Mouse (Mus musculus) erythroblast, embryonic 14.5 days (primary cell): ENCODE results near the gene Cldn6. TPM values are rescaled to one million over a fixed set of nuclear protein-coding genes. Genes with fewer than 3 reads are reported as not detected.

Source experiments
- H3K27me3 ChIP-seq: 2 replicates; pipeline ENCODE4 v1.6.1; 2012; ENCODE audit warnings: inconsistent platforms; ENCODE audit not compliant: control insufficient read depth
- H3K36me3 ChIP-seq: 2 replicates; pipeline ENCODE4 v1.6.1; 2012; ENCODE audit warnings: mild to moderate bottlenecking, inconsistent platforms; ENCODE audit not compliant: control insufficient read depth
- H3K4me1 ChIP-seq: 2 replicates; pipeline ENCODE4 v1.6.1; 2012; ENCODE audit warnings: inconsistent platforms; ENCODE audit not compliant: control insufficient read depth
- H3K4me3 ChIP-seq: replicated peaks from 2 replicates; pipeline ENCODE3; 2012; ENCODE audit warnings: moderate library complexity, mild to moderate bottlenecking, inconsistent platforms
- H3K9me3 ChIP-seq: 2 replicates; pipeline ENCODE4 v1.6.1; 2012; ENCODE audit warnings: low read length, inconsistent platforms, mixed read lengths; ENCODE audit not compliant: control insufficient read depth
- GATA1 ChIP-seq: IDR thresholded peaks from 2 replicates; pipeline ENCODE4 v1.6.1; 2012; ENCODE audit warnings: low read length, inconsistent platforms, mixed read lengths
- TAL1 ChIP-seq: IDR thresholded peaks from 3 replicates; pipeline ENCODE4 v1.6.1; 2012; ENCODE audit warnings: low read length, inconsistent platforms, mixed read lengths
- polyA plus RNA-seq: library from polyadenylated mRNA; stranded (reverse); fragments of >175 nt; gene quantifications from 2 replicates; pipeline ENCODE4 v1.2.3, GENCODE M21; 2012

Gene Cldn6
- polyA plus RNA-seq, 1 experiment = not detected

- TF ChIP-seq GATA1 = no peak
- TF ChIP-seq TAL1 = no peak
- Histone ChIP-seq H3K27me3 (peaks cover 43% of the 10 kb centered on the region), H3K4me3 (no peak overlapping the region), H3K36me3 (no peaks in the 10 kb centered on the region), H3K9me3 (peaks cover 3% of the 10 kb centered on the region; the same call in 1 of the 2 replicates), H3K4me1 (peaks cover 5% of the 10 kb centered on the region)
Measured at GRCm38 (mm10) chr17:23704741-23705140, 25.7 kb downstream of the Cldn6 start.

GRCm38 (mm10) chr17:23705525-23706104 is 26.6 kb downstream of the Cldn6 start:
- no peaks in the 10 kb centered on the region for H3K4me1 ChIP-seq
- peaks cover 34% of the 10 kb centered on the region for H3K27me3 ChIP-seq
- no peaks in the 10 kb centered on the region for H3K36me3 ChIP-seq
- no peaks in the 10 kb centered on the region for H3K9me3 ChIP-seq
- TF ChIP-seq TAL1 (no peak), GATA1 (no peak)
- H3K4me3 ChIP-seq = no peak overlapping the region

- H3K4me3 ChIP-seq = no peak overlapping the region
- no peaks in the 10 kb centered on the region for H3K4me1 ChIP-seq
- peaks cover 28% of the 10 kb centered on the region for H3K27me3 ChIP-seq
- TF ChIP-seq TAL1 (no peak), GATA1 (no peak)
- H3K9me3 ChIP-seq = no peaks in the 10 kb centered on the region
- no peaks in the 10 kb centered on the region for H3K36me3 ChIP-seq
Measured at GRCm38 (mm10) chr17:23706212-23706611, 27.2 kb downstream of the Cldn6 start.

GRCm38 (mm10) chr17:23717003-23717402 is 38.0 kb downstream of the Cldn6 start:
- Histone ChIP-seq H3K36me3 (no peaks in the 10 kb centered on the region), H3K4me3 (no peak overlapping the region), H3K9me3 (no peaks in the 10 kb centered on the region), H3K4me1 (no peaks in the 10 kb centered on the region), H3K27me3 (peaks cover 4% of the 10 kb centered on the region; the same call in 1 of the 2 replicates)
- no peak for TF ChIP-seq TAL1
- TF ChIP-seq GATA1 = no peak

- H3K4me1 ChIP-seq = no peaks in the 10 kb centered on the region
- TF ChIP-seq GATA1 = no peak
- no peak for TF ChIP-seq TAL1
- no peaks in the 10 kb centered on the region for H3K9me3 ChIP-seq
- H3K4me3 ChIP-seq = no peak overlapping the region
- H3K27me3 ChIP-seq = peaks cover 2% of the 10 kb centered on the region; the same call in 1 of the 2 replicates
- H3K36me3 ChIP-seq = no peaks in the 10 kb centered on the region
Measured at GRCm38 (mm10) chr17:23719455-23719854, 40.4 kb downstream of the Cldn6 start.

- Histone ChIP-seq H3K27me3 (peaks cover 2% of the 10 kb centered on the region; the same call in 1 of the 2 replicates), H3K4me1 (peaks cover 16% of the 10 kb centered on the region), H3K4me3 (no peak overlapping the region), H3K9me3 (no peaks in the 10 kb centered on the region), H3K36me3 (no peaks in the 10 kb centered on the region)
- TF ChIP-seq GATA1 (no peak), TAL1 (no peak)
Measured at GRCm38 (mm10) chr17:23721886-23722285, 42.8 kb downstream of the Cldn6 start.

GRCm38 (mm10) chr17:23722376-23723125 is 43.5 kb downstream of the Cldn6 start, which contains the start of gene 1520401A03Rik:
Gene 1520401A03Rik, minus strand, starts transcription at chr17:23722783.
- Histone ChIP-seq H3K27me3 (peaks cover 2% of the 10 kb centered on the region; the same call in 1 of the 2 replicates), H3K4me3 (no peak within 1 kb of the TSS), H3K36me3 (no peaks in the 10 kb centered on the region), H3K4me1 (peaks cover 23% of the 10 kb centered on the region), H3K9me3 (no peaks in the 10 kb centered on the region)
- TF ChIP-seq GATA1 = no peak
- no peak for TF ChIP-seq TAL1

GRCm38 (mm10) chr17:23725477-23725876 is 46.4 kb downstream of the Cldn6 start:
- Histone ChIP-seq H3K9me3 (no peaks in the 10 kb centered on the region), H3K36me3 (peaks cover 2% of the 10 kb centered on the region), H3K4me1 (peaks cover 30% of the 10 kb centered on the region), H3K27me3 (no peaks in the 10 kb centered on the region; the same call in 1 of the 2 replicates), H3K4me3 (peak overlapping the region; percentile 90)
- TF ChIP-seq TAL1 (no peak), GATA1 (no peak)

GRCm38 (mm10) chr17:23725999-23726757 is 47.1 kb downstream of the Cldn6 start, which contains the start of gene Pkmyt1:
Gene Pkmyt1, plus strand, starts transcription at chr17:23726336.
- no peaks in the 10 kb centered on the region; the same call in 1 of the 2 replicates for H3K27me3 ChIP-seq
- TF ChIP-seq TAL1 (no peak), GATA1 (no peak)
- peaks cover 2% of the 10 kb centered on the region for H3K36me3 ChIP-seq
- H3K4me1 ChIP-seq = peaks cover 30% of the 10 kb centered on the region
- peak within 1 kb of the TSS; percentile 90 for H3K4me3 ChIP-seq
- H3K9me3 ChIP-seq = no peaks in the 10 kb centered on the region
